Mouse (Mus musculus): Measurements from ENCODE around the gene Pcsk5. TPM values are rescaled to one million over a fixed set of nuclear protein-coding genes. Genes with fewer than 3 reads are reported as not detected.

The Pcsk5 gene
- polyA plus RNA-seq, 1 experiment = 5.0 TPM

GRCm38 (mm10) chr19:17427824-17428560 lies 409.4 kb downstream of the Pcsk5 start:
- H3K4me1 ChIP-seq (ENCODE audit: control insufficient read depth, insufficient read depth, low read length) = no peaks in the 10 kb centered on the region
- no peak overlapping the region for H3K27ac ChIP-seq (ENCODE audit: insufficient read depth, low read length)
- TF ChIP-seq POLR2A (IDR thresholded peaks at IDR 0.05; ENCODE audit: extremely low read depth, insufficient read depth, low read length) (no peak), CTCF (IDR thresholded peaks at IDR 0.05; ENCODE audit: extremely low read depth, insufficient read depth, low read length) (no peak)
- H3K4me3 ChIP-seq (ENCODE audit: insufficient read depth, low read length) = no peak overlapping the region

GRCm38 (mm10) chr19:17423306-17423705 lies 414.1 kb downstream of the Pcsk5 start:
- TF ChIP-seq POLR2A (IDR thresholded peaks at IDR 0.05; ENCODE audit: extremely low read depth, insufficient read depth, low read length) (no peak), CTCF (IDR thresholded peaks at IDR 0.05; ENCODE audit: extremely low read depth, insufficient read depth, low read length) (no peak)
- Histone ChIP-seq H3K27ac (ENCODE audit: insufficient read depth, low read length) (no peak overlapping the region), H3K4me3 (ENCODE audit: insufficient read depth, low read length) (no peak overlapping the region), H3K4me1 (ENCODE audit: control insufficient read depth, insufficient read depth, low read length) (no peaks in the 10 kb centered on the region)

- Histone ChIP-seq H3K4me1 (ENCODE audit: control insufficient read depth, insufficient read depth, low read length) (no peaks in the 10 kb centered on the region), H3K4me3 (ENCODE audit: insufficient read depth, low read length) (no peak overlapping the region), H3K27ac (ENCODE audit: insufficient read depth, low read length) (no peak overlapping the region)
- no peak for TF ChIP-seq CTCF (IDR thresholded peaks at IDR 0.05; ENCODE audit: extremely low read depth, insufficient read depth, low read length)
- no peak for TF ChIP-seq POLR2A (IDR thresholded peaks at IDR 0.05; ENCODE audit: extremely low read depth, insufficient read depth, low read length)
These were observed 419.6 kb downstream of the Pcsk5 start for GRCm38 (mm10) chr19:17417855-17418254.

GRCm38 (mm10) chr19:17412915-17413459 lies 424.4 kb downstream of the Pcsk5 start:
- no peak for TF ChIP-seq CTCF (IDR thresholded peaks at IDR 0.05; ENCODE audit: extremely low read depth, insufficient read depth, low read length)
- no peak for TF ChIP-seq POLR2A (IDR thresholded peaks at IDR 0.05; ENCODE audit: extremely low read depth, insufficient read depth, low read length)
- no peak overlapping the region for H3K27ac ChIP-seq (ENCODE audit: insufficient read depth, low read length)
- H3K4me1 ChIP-seq (ENCODE audit: control insufficient read depth, insufficient read depth, low read length) = no peaks in the 10 kb centered on the region

GRCm38 (mm10) chr19:17410465-17411065 lies 426.9 kb downstream of the Pcsk5 start:
- H3K4me3 ChIP-seq (ENCODE audit: insufficient read depth, low read length) = no peak overlapping the region

More at GRCm38 (mm10) chr19:17412915-17413459, 424.4 kb downstream of the Pcsk5 start:
- no peak overlapping the region for H3K4me3 ChIP-seq (ENCODE audit: insufficient read depth, low read length)

GRCm38 (mm10) chr19:17409351-17409750 lies 428.1 kb downstream of the Pcsk5 start:
- Histone ChIP-seq H3K4me1 (ENCODE audit: control insufficient read depth, insufficient read depth, low read length) (no peaks in the 10 kb centered on the region), H3K4me3 (ENCODE audit: insufficient read depth, low read length) (no peak overlapping the region), H3K27ac (ENCODE audit: insufficient read depth, low read length) (no peak overlapping the region)
- no peak for TF ChIP-seq POLR2A (IDR thresholded peaks at IDR 0.05; ENCODE audit: extremely low read depth, insufficient read depth, low read length)
- TF ChIP-seq CTCF (IDR thresholded peaks at IDR 0.05; ENCODE audit: extremely low read depth, insufficient read depth, low read length) = no peak

More at GRCm38 (mm10) chr19:17410465-17411065, 426.9 kb downstream of the Pcsk5 start:
- TF ChIP-seq POLR2A (IDR thresholded peaks at IDR 0.05; ENCODE audit: extremely low read depth, insufficient read depth, low read length) = no peak
- TF ChIP-seq CTCF (IDR thresholded peaks at IDR 0.05; ENCODE audit: extremely low read depth, insufficient read depth, low read length) = no peak
- no peaks in the 10 kb centered on the region for H3K4me1 ChIP-seq (ENCODE audit: control insufficient read depth, insufficient read depth, low read length)
- no peak overlapping the region for H3K27ac ChIP-seq (ENCODE audit: insufficient read depth, low read length)

GRCm38 (mm10) chr19:17408591-17408990 lies 428.8 kb downstream of the Pcsk5 start:
- Histone ChIP-seq H3K27ac (ENCODE audit: insufficient read depth, low read length) (no peak overlapping the region), H3K4me1 (ENCODE audit: control insufficient read depth, insufficient read depth, low read length) (no peaks in the 10 kb centered on the region), H3K4me3 (ENCODE audit: insufficient read depth, low read length) (no peak overlapping the region)
- TF ChIP-seq CTCF (IDR thresholded peaks at IDR 0.05; ENCODE audit: extremely low read depth, insufficient read depth, low read length) (no peak), POLR2A (IDR thresholded peaks at IDR 0.05; ENCODE audit: extremely low read depth, insufficient read depth, low read length) (no peak)

GRCm38 (mm10) chr19:17406823-17407222 lies 430.6 kb downstream of the Pcsk5 start:
- no peaks in the 10 kb centered on the region for H3K4me1 ChIP-seq (ENCODE audit: control insufficient read depth, insufficient read depth, low read length)
- no peak overlapping the region for H3K4me3 ChIP-seq (ENCODE audit: insufficient read depth, low read length)
- H3K27ac ChIP-seq (ENCODE audit: insufficient read depth, low read length) = no peak overlapping the region
- TF ChIP-seq POLR2A (IDR thresholded peaks at IDR 0.05; ENCODE audit: extremely low read depth, insufficient read depth, low read length) = no peak
- no peak for TF ChIP-seq CTCF (IDR thresholded peaks at IDR 0.05; ENCODE audit: extremely low read depth, insufficient read depth, low read length)

- no peak for TF ChIP-seq POLR2A (IDR thresholded peaks at IDR 0.05; ENCODE audit: extremely low read depth, insufficient read depth, low read length)
- TF ChIP-seq CTCF (IDR thresholded peaks at IDR 0.05; ENCODE audit: extremely low read depth, insufficient read depth, low read length) = no peak
- Histone ChIP-seq H3K4me3 (ENCODE audit: insufficient read depth, low read length) (no peak overlapping the region), H3K4me1 (ENCODE audit: control insufficient read depth, insufficient read depth, low read length) (no peaks in the 10 kb centered on the region), H3K27ac (ENCODE audit: insufficient read depth, low read length) (no peak overlapping the region)
These were observed 434.3 kb downstream of the Pcsk5 start for GRCm38 (mm10) chr19:17403175-17403574.

Measured in cortical plate, adult 2 months (tissue).